Mouse (Mus musculus): ENCODE measurements around the gene Kras. TPM values are rescaled to one million over a fixed set of nuclear protein-coding genes. Genes with fewer than 3 reads are reported as not detected.
A peak's percentile ranks its signal among the peaks of the same experiment; 100 is the strongest.

Gene Kras
- polyA plus RNA-seq, 1 experiment from 2014 or later: 90.5 TPM

DNA sequence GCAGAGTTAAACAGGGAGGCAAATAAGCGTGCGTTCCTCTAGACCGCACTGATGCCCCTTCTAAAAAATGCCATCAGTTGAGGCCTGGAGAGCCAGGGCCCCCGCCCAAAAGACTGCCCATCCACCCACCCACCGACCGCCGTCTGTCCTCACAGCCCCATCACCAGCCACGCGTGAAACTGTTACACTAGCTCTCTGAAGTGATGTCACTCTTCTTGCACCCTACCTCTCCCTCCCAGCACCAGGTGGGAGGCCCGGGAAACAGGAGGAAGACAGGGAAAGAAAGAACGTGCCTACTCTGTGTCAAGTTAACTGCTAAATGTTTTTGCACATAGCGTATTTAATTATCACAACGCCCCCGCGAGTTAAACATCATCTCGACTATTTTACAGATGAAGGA, 781 bp upstream of the Kras start:
- H3K27me3 ChIP-seq (replicated peaks; ENCODE audit: insufficient read depth, low read length): no peaks in the 10 kb centered on the region
- 8% methylated on average over 16 of the region's 16 CpGs for WGBS
- H3K4me1 ChIP-seq (ENCODE audit: insufficient read depth, low read depth, low read length): peaks cover 9% of the 10 kb centered on the region; the same call in 1 of the 2 replicates
- DNase-seq (ENCODE audit: low spot score) (peak; percentile 21), ATAC-seq (no peak; the same call in 1 of the 2 replicates)
- TF ChIP-seq EP300 (IDR thresholded peaks at IDR 0.05) (no peak), CTCF (IDR thresholded peaks at IDR 0.05) (no peak)
- peak overlapping the region; percentile 97 for H3K4me3 ChIP-seq (ENCODE audit: low read depth, low read length)
- H3K27ac ChIP-seq (ENCODE audit: low read length): peak overlapping the region; percentile 95
- H3K9me3 ChIP-seq (ENCODE audit: low read length): no peaks in the 10 kb centered on the region
- peak overlapping the region; percentile 41 for H3K9ac ChIP-seq (replicated peaks; ENCODE audit: low read depth)
- peak overlapping the region; percentile 80 for H3K4me2 ChIP-seq (replicated peaks; ENCODE audit: low read depth, low read length)
- H3K36me3 ChIP-seq (ENCODE audit: insufficient read depth, low read length): no peaks in the 10 kb centered on the region

DNA sequence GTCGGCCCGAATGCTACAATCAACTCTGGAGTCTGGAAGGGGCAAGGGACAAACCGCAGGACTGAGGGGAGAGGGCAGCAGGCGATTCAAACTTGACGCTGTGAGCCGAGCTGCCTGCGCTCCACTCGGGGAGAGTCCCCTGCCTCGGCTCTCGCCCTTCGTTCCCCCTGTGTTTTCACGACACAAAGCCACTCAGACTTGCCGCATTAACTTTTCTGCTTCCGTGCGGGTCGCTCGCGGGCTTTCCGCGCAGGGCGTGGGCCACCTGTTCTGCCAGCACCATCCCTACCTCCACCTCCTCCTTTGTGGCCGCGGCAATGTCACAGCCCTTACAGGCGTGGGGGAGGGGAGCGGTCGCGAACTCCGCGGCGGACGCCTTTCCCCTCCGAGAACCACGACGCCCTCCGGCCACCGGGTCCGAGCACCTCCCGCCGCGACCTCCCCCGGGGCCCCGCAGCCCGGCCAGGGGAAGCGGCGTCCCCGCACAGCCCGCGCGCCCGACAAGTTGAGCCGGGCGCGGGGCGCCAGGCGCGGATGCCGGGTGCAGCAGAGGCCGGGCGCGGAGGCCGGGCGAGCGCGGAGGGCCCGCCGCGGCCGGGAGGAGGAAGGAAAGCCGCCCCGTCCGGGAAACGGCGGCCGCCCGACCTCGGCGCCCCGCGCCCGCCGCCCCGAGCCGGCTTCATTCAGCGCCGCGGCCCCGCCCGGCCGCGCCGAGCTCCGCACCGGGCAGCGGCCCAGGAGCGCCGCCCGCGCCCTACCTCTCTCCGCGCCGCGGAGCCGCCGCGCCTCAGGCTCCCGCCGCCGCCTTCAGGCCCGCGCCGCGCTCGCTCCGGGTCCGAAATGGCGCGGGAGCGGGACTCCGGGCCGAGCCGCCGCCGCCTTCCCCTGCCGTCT, 501 bp downstream of the Kras start:
- H3K27me3 ChIP-seq (replicated peaks; ENCODE audit: insufficient read depth, low read length): no peaks in the 10 kb centered on the region
- peak overlapping the region; percentile 89 for H3K9ac ChIP-seq (replicated peaks; ENCODE audit: low read depth)
- ATAC-seq: peak; percentile 60
- DNase-seq (ENCODE audit: low spot score): peak; percentile 78
- peaks cover 9% of the 10 kb centered on the region; the same call in 1 of the 2 replicates for H3K4me1 ChIP-seq (ENCODE audit: insufficient read depth, low read depth, low read length)
- TF ChIP-seq CTCF (IDR thresholded peaks at IDR 0.05) (no peak), EP300 (IDR thresholded peaks at IDR 0.05) (no peak)
- no peaks in the 10 kb centered on the region for H3K36me3 ChIP-seq (ENCODE audit: insufficient read depth, low read length)
- under 1% methylated on average over 73 of the region's 124 CpGs for WGBS
- H3K27ac ChIP-seq (ENCODE audit: low read length): peak overlapping the region; percentile 95
- H3K4me2 ChIP-seq (replicated peaks; ENCODE audit: low read depth, low read length): peak overlapping the region; percentile 80
- no peaks in the 10 kb centered on the region for H3K9me3 ChIP-seq (ENCODE audit: low read length)
- H3K4me3 ChIP-seq (ENCODE audit: low read depth, low read length): peak overlapping the region; percentile 97

DNA sequence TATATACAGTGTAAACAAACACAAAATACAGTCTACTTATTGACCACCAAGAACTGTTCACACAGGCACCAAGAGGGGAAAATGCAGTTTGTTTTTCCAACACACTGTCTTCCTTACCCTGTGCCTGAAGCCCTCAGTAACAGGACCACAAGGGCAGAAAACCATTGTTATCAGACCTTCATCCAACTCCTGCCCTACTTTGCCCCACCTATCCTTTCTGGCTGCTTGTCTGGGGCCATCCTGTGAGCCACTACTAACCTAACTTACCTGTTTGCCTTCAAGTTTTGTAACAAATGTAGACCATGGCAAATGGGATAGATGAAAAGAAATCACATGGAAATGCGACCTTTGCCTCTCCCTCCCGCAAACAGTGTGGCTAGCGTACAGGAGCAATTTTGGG, 2.2 kb downstream of the Kras start:
- Histone ChIP-seq H3K36me3 (ENCODE audit: insufficient read depth, low read length) (no peaks in the 10 kb centered on the region), H3K27me3 (replicated peaks; ENCODE audit: insufficient read depth, low read length) (no peaks in the 10 kb centered on the region), H3K9ac (replicated peaks; ENCODE audit: low read depth) (no peak overlapping the region), H3K9me3 (ENCODE audit: low read length) (no peaks in the 10 kb centered on the region), H3K27ac (ENCODE audit: low read length) (no peak overlapping the region), H3K4me2 (replicated peaks; ENCODE audit: low read depth, low read length) (peak overlapping the region; percentile 22; the same call in 1 of the 2 replicates), H3K4me1 (ENCODE audit: insufficient read depth, low read depth, low read length) (peaks cover 9% of the 10 kb centered on the region; the same call in 1 of the 2 replicates), H3K4me3 (ENCODE audit: low read depth, low read length) (no peak overlapping the region)
- DNase-seq (ENCODE audit: low spot score): no peak
- no peak for ATAC-seq
- TF ChIP-seq CTCF (IDR thresholded peaks at IDR 0.05) (no peak), EP300 (IDR thresholded peaks at IDR 0.05) (no peak)
- 57% methylated on average over 3 of the region's 3 CpGs for WGBS

DNA sequence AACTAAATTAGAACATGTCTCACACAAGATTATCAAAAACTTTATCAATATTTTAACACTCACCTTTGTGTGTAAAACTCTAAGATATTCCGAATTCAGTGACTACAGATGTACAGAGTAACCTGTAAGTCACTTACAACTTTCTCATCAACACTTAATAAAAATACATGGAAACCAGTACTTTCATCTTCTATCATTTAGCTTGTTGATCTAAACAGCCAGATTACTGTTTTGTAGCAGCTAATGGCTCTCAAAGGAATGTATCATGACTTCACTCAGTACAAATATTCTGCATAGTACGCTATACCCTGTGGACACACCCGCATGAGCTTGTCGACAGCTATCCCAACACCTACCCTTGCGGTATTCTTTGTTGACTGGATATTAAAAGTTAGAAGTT, 3.2 kb downstream of the Kras start:
- TF ChIP-seq EP300 (IDR thresholded peaks at IDR 0.05): no peak
- no peak for TF ChIP-seq CTCF (IDR thresholded peaks at IDR 0.05)
- no peaks in the 10 kb centered on the region for H3K36me3 ChIP-seq (ENCODE audit: insufficient read depth, low read length)
- H3K4me1 ChIP-seq (ENCODE audit: insufficient read depth, low read depth, low read length): peaks cover 9% of the 10 kb centered on the region; the same call in 1 of the 2 replicates
- no peaks in the 10 kb centered on the region for H3K27me3 ChIP-seq (replicated peaks; ENCODE audit: insufficient read depth, low read length)
- no peak overlapping the region for H3K27ac ChIP-seq (ENCODE audit: low read length)
- 62% methylated on average over 5 of the region's 5 CpGs for WGBS
- no peaks in the 10 kb centered on the region for H3K9me3 ChIP-seq (ENCODE audit: low read length)
- DNase-seq (ENCODE audit: low spot score) (no peak), ATAC-seq (no peak)
- H3K4me2 ChIP-seq (replicated peaks; ENCODE audit: low read depth, low read length): no peak overlapping the region
- no peak overlapping the region for H3K9ac ChIP-seq (replicated peaks; ENCODE audit: low read depth)
- no peak overlapping the region for H3K4me3 ChIP-seq (ENCODE audit: low read depth, low read length)

DNA sequence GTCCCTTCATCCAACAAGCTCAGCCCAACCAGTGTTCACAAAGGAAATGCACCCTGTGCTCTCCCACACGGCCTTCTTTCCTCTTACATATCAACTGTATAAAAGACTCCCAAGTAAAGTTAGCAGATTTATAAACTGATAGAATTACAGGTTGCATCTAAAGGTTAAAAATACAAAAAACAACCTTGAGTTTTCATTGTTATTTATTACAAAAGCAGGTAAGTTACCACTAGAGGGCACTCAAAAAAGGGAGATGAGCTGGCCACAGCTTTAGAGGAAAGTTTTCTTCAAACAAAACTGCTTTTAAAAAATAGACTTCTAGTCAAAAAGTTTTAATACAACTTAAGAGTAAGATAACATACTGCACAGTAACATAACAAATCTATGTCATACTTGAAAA, 7.5 kb downstream of the Kras start:
- H3K9ac ChIP-seq (replicated peaks; ENCODE audit: low read depth): no peak overlapping the region
- H3K27ac ChIP-seq (ENCODE audit: low read length): no peak overlapping the region
- no peak overlapping the region for H3K4me3 ChIP-seq (ENCODE audit: low read depth, low read length)
- no peaks in the 10 kb centered on the region for H3K9me3 ChIP-seq (ENCODE audit: low read length)
- TF ChIP-seq EP300 (IDR thresholded peaks at IDR 0.05): no peak
- peak; percentile 67 for TF ChIP-seq CTCF (IDR thresholded peaks at IDR 0.05)
- 41% methylated on average over 1 of the region's 1 CpGs for WGBS
- ATAC-seq: no peak
- H3K27me3 ChIP-seq (replicated peaks; ENCODE audit: insufficient read depth, low read length): no peaks in the 10 kb centered on the region
- peak; percentile 80 for DNase-seq (ENCODE audit: low spot score)
- no peak overlapping the region for H3K4me2 ChIP-seq (replicated peaks; ENCODE audit: low read depth, low read length)
- H3K36me3 ChIP-seq (ENCODE audit: insufficient read depth, low read length): no peaks in the 10 kb centered on the region
- H3K4me1 ChIP-seq (ENCODE audit: insufficient read depth, low read depth, low read length): peaks cover 3% of the 10 kb centered on the region; the same call in 1 of the 2 replicates

DNA sequence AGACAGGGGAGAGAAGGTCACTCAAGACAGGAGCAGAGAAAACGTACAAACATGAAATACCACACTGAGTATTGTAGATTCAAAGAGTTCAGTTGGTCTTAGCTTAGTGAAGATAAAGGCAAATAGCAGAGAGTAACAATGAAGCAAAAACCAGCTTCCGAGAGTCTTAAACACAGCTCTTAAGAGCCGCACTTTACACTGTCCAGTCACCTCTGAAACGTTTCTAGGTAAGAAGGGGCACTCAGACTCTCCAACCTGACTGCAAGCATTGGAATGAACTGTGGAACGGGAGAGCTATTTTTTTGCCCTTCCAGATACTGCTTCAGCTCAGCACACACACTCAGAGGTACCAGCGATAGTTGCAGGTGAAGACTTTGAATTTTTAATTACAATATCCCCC, 9.8 kb downstream of the Kras start:
- H3K36me3 ChIP-seq (ENCODE audit: insufficient read depth, low read length): no peaks in the 10 kb centered on the region
- no peak overlapping the region for H3K9ac ChIP-seq (replicated peaks; ENCODE audit: low read depth)
- H3K27ac ChIP-seq (ENCODE audit: low read length): no peak overlapping the region
- H3K4me2 ChIP-seq (replicated peaks; ENCODE audit: low read depth, low read length): no peak overlapping the region
- no peak overlapping the region for H3K4me3 ChIP-seq (ENCODE audit: low read depth, low read length)
- no peaks in the 10 kb centered on the region for H3K27me3 ChIP-seq (replicated peaks; ENCODE audit: insufficient read depth, low read length)
- ATAC-seq (peak; percentile 87), DNase-seq (ENCODE audit: low spot score) (peak; percentile 61)
- H3K4me1 ChIP-seq (ENCODE audit: insufficient read depth, low read depth, low read length): no peaks in the 10 kb centered on the region
- no peaks in the 10 kb centered on the region for H3K9me3 ChIP-seq (ENCODE audit: low read length)
- WGBS: 54% methylated on average over 6 of the region's 6 CpGs
- 0 out of 2 replicates have a peak, but pooled peaks have one; percentile 52 for TF ChIP-seq EP300 (IDR thresholded peaks at IDR 0.05)
- TF ChIP-seq CTCF (IDR thresholded peaks at IDR 0.05): no peak
